Comparison of ENCODE assay signal across 24 mouse cellular contexts in the genomic region with DNA sequence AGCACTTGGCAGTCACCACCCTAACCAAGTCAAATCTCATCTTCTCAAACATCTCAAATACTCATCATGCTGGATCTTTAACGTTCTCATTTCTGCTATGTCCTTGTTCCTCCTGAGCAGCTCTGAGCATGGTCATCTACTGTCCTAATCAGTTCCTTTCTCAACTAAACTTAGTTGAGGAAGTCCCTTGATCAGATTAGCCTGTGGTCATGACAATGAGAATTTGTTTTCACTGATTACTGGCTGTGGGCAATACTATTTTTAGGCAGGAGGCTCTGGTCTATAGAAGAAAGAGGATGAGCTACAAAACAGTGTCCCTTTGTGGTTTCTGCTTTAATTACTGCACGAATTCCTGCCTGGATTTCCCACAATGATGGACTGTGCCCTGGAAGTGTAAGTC.
DNase-seq lines count a peak whose midpoint lies in the region; ATAC-seq and TF ChIP-seq lines count a peak whose summit lies in the region.
"Had no signal": no experiment of that assay in that cellular context is flagged by ENCODE, and none has a peak within 500 bp of the region (broad histone marks: within the 10 kb centered on the region; RNA-seq: fewer than 3 reads in every experiment).

No protein-coding gene starts in this region.

- no peak overlapping the region for H3K9ac ChIP-seq in CH12.LX (ENCODE audit: insufficient read depth, low read depth)
- H3K9ac ChIP-seq in kidney, embryonic 16.5 days (replicated peaks; ENCODE audit: low read length): no peak overlapping the region
- H3K9ac ChIP-seq: embryonic facial prominence, embryonic 12.5 days; forebrain, embryonic 13.5 days; forebrain, embryonic 15.5 days; forebrain, postnatal 0 days had no signal

- 69% methylated on average over 2 of the region's 2 CpGs for WGBS in kidney, embryonic 16.5 days

- no peak for TF ChIP-seq CTCF in CH12.LX (conservative IDR thresholded peaks at IDR 0.05 in 1 of 2, IDR thresholded peaks at IDR 0.05 in 1 of 2; ENCODE audit: low read depth in 2 of 2, low read length in 2 of 2)

- DNase-seq in 416B (ENCODE audit: low read depth) (peak; percentile 16), CH12.LX (ENCODE audit: extremely low read depth) (peak; percentile 38)
- no peak for DNase-seq in adrenal gland, postnatal 36 days
- DNase-seq in cerebellum, adult 9-10 months: no peak
- DNase-seq in urinary bladder, postnatal 36 days (ENCODE audit: low spot score in 2 of 2): no peak
- DNase-seq: adrenal gland, adult 8-10 months; adrenal gland, postnatal 14 days; B cell, adult 2 months; cerebellum, adult 11 months; cerebellum, adult 18-20 months; cerebellum, adult 8-10 months; cerebellum, postnatal 10 days; cerebellum, postnatal 25 days; forebrain, postnatal 0 days had no signal

- H3K27ac ChIP-seq in CH12.LX (ENCODE audit: insufficient read depth, low read depth): no peak overlapping the region
- no peak overlapping the region for H3K27ac ChIP-seq in kidney, embryonic 16.5 days (ENCODE audit: low read length)
- H3K27ac ChIP-seq: embryonic facial prominence, embryonic 10.5 days; embryonic facial prominence, embryonic 12.5 days; forebrain, embryonic 13.5 days; forebrain, embryonic 15.5 days had no signal

- no peak for TF ChIP-seq RAD21 in CH12.LX (IDR thresholded peaks at IDR 0.05; ENCODE audit: low read depth, low read length)

- TF ChIP-seq EP300 in CH12.LX (IDR thresholded peaks at IDR 0.05; ENCODE audit: low read length): no peak

- no peak for TF ChIP-seq POLR2A in CH12.LX (IDR thresholded peaks at IDR 0.05; ENCODE audit: low read depth, low read length)

- dilution Hi-C loops in CH12.LX (cut with MboI; ENCODE audit: extremely low pct_ligation_motif_present, extremely low pct_unique_long_range_greater_than_20kb, low sequenced_read_pairs): no loop called here

- in situ Hi-C loops in CH12.LX (cut with MboI; ENCODE audit: low pct_ligation_motif_present, low pct_unique_long_range_greater_than_20kb, low sequenced_read_pairs): no loop called here

- peaks cover 8 to 27% of the 10 kb centered on the region in 2 experiments for H3K4me1 ChIP-seq in CH12.LX (ENCODE audit: control insufficient read depth in 1 of 2, insufficient read depth in 2 of 2)
- H3K4me1 ChIP-seq in kidney, embryonic 16.5 days (ENCODE audit: insufficient read depth, low read length): no peaks in the 10 kb centered on the region
- H3K4me1 ChIP-seq: embryonic facial prominence, embryonic 12.5 days; forebrain, embryonic 13.5 days had no signal

- no peaks in the 10 kb centered on the region for H3K36me3 ChIP-seq in CH12.LX (replicated peaks in 1 of 2; ENCODE audit: control insufficient read depth in 1 of 2, insufficient read depth in 1 of 2, low read length in 1 of 2)
- no peaks in the 10 kb centered on the region for H3K36me3 ChIP-seq in kidney, embryonic 16.5 days (ENCODE audit: insufficient read depth, low read length)
- H3K36me3 ChIP-seq: embryonic facial prominence, embryonic 10.5 days; embryonic facial prominence, embryonic 12.5 days; forebrain, embryonic 15.5 days had no signal

- no peaks in the 10 kb centered on the region for H3K27me3 ChIP-seq in CH12.LX (replicated peaks)
- H3K27me3 ChIP-seq in kidney, embryonic 16.5 days (ENCODE audit: insufficient read depth, low read length): no peaks in the 10 kb centered on the region
- H3K27me3 ChIP-seq: embryonic facial prominence, embryonic 12.5 days; forebrain, embryonic 13.5 days; forebrain, embryonic 15.5 days; Patski had no signal

- H3K79me2 ChIP-seq in CH12.LX (replicated peaks; ENCODE audit: control insufficient read depth, extremely low read depth, insufficient read depth, poor library complexity, severe bottlenecking): no peaks in the 10 kb centered on the region

- peak; percentile 89 for ATAC-seq in common myeloid progenitor, adult 5-6 weeks (replicated peaks; ENCODE audit: low read depth, poor library complexity, severe bottlenecking)
- peak; percentile 67; the same call in 1 of the 2 replicates for ATAC-seq in megakaryocyte, adult 5-6 weeks (ENCODE audit: poor library complexity, severe bottlenecking)
- ATAC-seq in kidney, embryonic 16.5 days (ENCODE audit: low FRiP score, low TSS enrichment): no peak
- ATAC-seq: activated CD4-positive, CD25-positive, alpha-beta regulatory T cell, adult 4 months; CD4-positive, CD25-positive, alpha-beta regulatory T cell, adult 4 months; forebrain, embryonic 13.5 days; forebrain, embryonic 15.5 days; forebrain, postnatal 0 days; Patski had no signal

- no peak overlapping the region for H3K4me3 ChIP-seq in CH12.LX (replicated peaks in 1 of 3; ENCODE audit: low read depth in 2 of 3, low read length in 2 of 3, poor library complexity in 1 of 3)
- no peak overlapping the region for H3K4me3 ChIP-seq in kidney, embryonic 16.5 days (ENCODE audit: low read length)
- H3K4me3 ChIP-seq: embryonic facial prominence, embryonic 10.5 days; embryonic facial prominence, embryonic 12.5 days; forebrain, embryonic 13.5 days; forebrain, embryonic 15.5 days had no signal

- H3K4me2 ChIP-seq in CH12.LX (ENCODE audit: insufficient read depth, low read depth, poor library complexity, severe bottlenecking): no peak overlapping the region
- H3K4me2 ChIP-seq in kidney, embryonic 16.5 days (replicated peaks; ENCODE audit: low read depth, low read length): no peak overlapping the region
- H3K4me2 ChIP-seq: embryonic facial prominence, embryonic 12.5 days; forebrain, embryonic 13.5 days; forebrain, embryonic 15.5 days had no signal

- H3K9me3 ChIP-seq in CH12.LX (replicated peaks; ENCODE audit: low read length): no peaks in the 10 kb centered on the region
- H3K9me3 ChIP-seq in kidney, embryonic 16.5 days (ENCODE audit: low read length): no peaks in the 10 kb centered on the region
- H3K9me3 ChIP-seq: embryonic facial prominence, embryonic 10.5 days; embryonic facial prominence, embryonic 12.5 days; forebrain, embryonic 13.5 days; forebrain, embryonic 15.5 days had no signal

TF ChIP-seq in CH12.LX, 34 proteins besides CTCF, POLR2A, EP300 and RAD21:
- TF ChIP-seq NELFE (IDR thresholded peaks at IDR 0.05; ENCODE audit: low read depth, low read length) (no peak), ZMIZ1 (IDR thresholded peaks at IDR 0.05; ENCODE audit: low read depth, low read length) (no peak), USF1 (IDR thresholded peaks at IDR 0.05; ENCODE audit: low read depth, low read length) (no peak), MYC (IDR thresholded peaks at IDR 0.05; ENCODE audit: low read depth, low read length) (no peak), UBTF (IDR thresholded peaks at IDR 0.05; ENCODE audit: low read depth, low read length) (no peak)

Comparison
In these comparisons a context has a peak if more than half of its experiments do, and no peak if none do; other contexts are left out.
1. DNase-seq: peak in 416B (single experiment) and CH12.LX (single experiment); none in adrenal gland, postnatal 36 days (0 of 2), cerebellum, adult 9-10 months (single experiment) and urinary bladder, postnatal 36 days (0 of 2).